Mouse (Mus musculus): ENCODE results near the gene Camta1. TPM values are rescaled to one million over a fixed set of nuclear protein-coding genes. Genes with fewer than 3 reads are reported as not detected.

The Camta1 gene
- total RNA-seq (2021): 100 to 1,000 TPM; 234 to 244 TPM

- DNase-seq (ENCODE audit: low spot score): peak; percentile 100
- intact Hi-C loops (cut with DNase I): loop anchor here (5.0 kb wide), 1 partner anchor 70 kb away; the partner anchor contains the start of gene Dnajc11
These were observed at the start of gene Camta1 for GRCm38 (mm10) chr4:151861806-151862739. Gene Camta1, minus strand, starts transcription at chr4:151861876.

- DNase-seq (ENCODE audit: low spot score): no peak
- intact Hi-C loops (cut with DNase I): no loop called here
These were observed 47.1 kb upstream of the Camta1 start for GRCm38 (mm10) chr4:151908809-151909208.

GRCm38 (mm10) chr4:151907577-151908343 lies 46.1 kb upstream of the Camta1 start:
- DNase-seq (ENCODE audit: low spot score): no peak
- intact Hi-C loops (cut with DNase I): no loop called here

GRCm38 (mm10) chr4:151905621-151906020 lies 43.9 kb upstream of the Camta1 start:
- intact Hi-C loops (cut with DNase I): no loop called here
- DNase-seq (ENCODE audit: low spot score): no peak

GRCm38 (mm10) chr4:151904098-151904497 lies 42.4 kb upstream of the Camta1 start:
- intact Hi-C loops (cut with DNase I): no loop called here
- DNase-seq (ENCODE audit: low spot score): peak; percentile 65

GRCm38 (mm10) chr4:151902689-151903241 lies 41.1 kb upstream of the Camta1 start:
- DNase-seq (ENCODE audit: low spot score): peak; percentile 88
- intact Hi-C loops (cut with DNase I): no loop called here

GRCm38 (mm10) chr4:151902046-151902688 lies 40.5 kb upstream of the Camta1 start:
- DNase-seq (ENCODE audit: low spot score): no peak
- intact Hi-C loops (cut with DNase I): no loop called here

GRCm38 (mm10) chr4:151901422-151901821 lies 39.7 kb upstream of the Camta1 start:
- DNase-seq (ENCODE audit: low spot score): no peak
- intact Hi-C loops (cut with DNase I): loop anchor here (2.0 kb wide), 1 partner anchor 19 kb away; no protein-coding TSS in a partner anchor

GRCm38 (mm10) chr4:151900735-151901134 lies 39.1 kb upstream of the Camta1 start:
- no peak for DNase-seq (ENCODE audit: low spot score)
- intact Hi-C loops (cut with DNase I): loop anchor here (2.0 kb wide), 1 partner anchor 20 kb away; no protein-coding TSS in a partner anchor

- intact Hi-C loops (cut with DNase I): loop anchor here (2.0 to 5.0 kb wide), 2 partner anchors 21 to 32 kb away; partner anchors contain the start of gene Dnajc11
- DNase-seq (ENCODE audit: low spot score): no peak
These were observed 38.2 kb upstream of the Camta1 start for GRCm38 (mm10) chr4:151899707-151900384.

GRCm38 (mm10) chr4:151898600-151899245 lies 37.0 kb upstream of the Camta1 start:
- intact Hi-C loops (cut with DNase I): loop anchor here (5.0 kb wide), 1 partner anchor 34 kb away; the partner anchor contains the start of gene Dnajc11
- DNase-seq (ENCODE audit: low spot score): no peak

GRCm38 (mm10) chr4:151897069-151897617 lies 35.5 kb upstream of the Camta1 start:
- intact Hi-C loops (cut with DNase I): loop anchor here (5.0 kb wide), 1 partner anchor 35 kb away; the partner anchor contains the start of gene Dnajc11
- DNase-seq (ENCODE audit: low spot score): no peak

- intact Hi-C loops (cut with DNase I): loop anchor here (5.0 kb wide), 1 partner anchor 37 kb away; the partner anchor contains the start of gene Dnajc11
- DNase-seq (ENCODE audit: low spot score): no peak
These were observed 33.9 kb upstream of the Camta1 start for GRCm38 (mm10) chr4:151895624-151896023.

- DNase-seq (ENCODE audit: low spot score): no peak
- intact Hi-C loops (cut with DNase I): loop anchor here (5.0 kb wide), 1 partner anchor 37 kb away; the partner anchor contains the start of gene Dnajc11
These were observed 33.2 kb upstream of the Camta1 start for GRCm38 (mm10) chr4:151894926-151895325.

GRCm38 (mm10) chr4:151893241-151893640 lies 31.6 kb upstream of the Camta1 start:
- intact Hi-C loops (cut with DNase I): no loop called here
- DNase-seq (ENCODE audit: low spot score): no peak

GRCm38 (mm10) chr4:151881590-151881989 lies 19.9 kb upstream of the Camta1 start:
- intact Hi-C loops (cut with DNase I): no loop called here
- no peak for DNase-seq (ENCODE audit: low spot score)

GRCm38 (mm10) chr4:151880044-151880690 lies 18.5 kb upstream of the Camta1 start:
- intact Hi-C loops (cut with DNase I): no loop called here
- DNase-seq (ENCODE audit: low spot score): no peak

- intact Hi-C loops (cut with DNase I): no loop called here
These were observed 14.7 kb upstream of the Camta1 start for GRCm38 (mm10) chr4:151876400-151876799.

More at GRCm38 (mm10) chr4:151876400-151876799, 14.7 kb upstream of the Camta1 start:
- no peak for DNase-seq (ENCODE audit: low spot score)
